Mouse (Mus musculus): ENCODE measurements around the gene Rnf166.

DNA sequence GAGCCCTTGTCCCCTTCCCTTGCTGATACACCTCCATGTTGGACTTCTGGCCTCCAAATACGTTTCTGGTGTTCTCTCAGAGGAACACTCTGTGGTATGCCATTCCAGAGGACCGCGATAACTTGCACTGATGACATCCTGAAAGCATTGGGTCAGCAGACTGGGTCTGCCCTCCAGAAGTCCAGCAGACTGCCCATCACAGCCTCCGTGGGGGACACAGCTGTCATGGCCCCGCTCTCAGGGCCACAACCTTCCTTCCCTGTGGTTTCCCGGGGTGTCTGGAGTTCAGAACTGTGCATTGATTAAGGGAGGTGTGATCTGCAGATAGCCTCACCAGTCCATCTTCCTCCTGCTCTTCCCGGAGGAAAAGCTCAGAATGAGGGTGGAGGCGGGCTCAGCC, 13.4 kb downstream of the Rnf166 start:
- no peak for TF ChIP-seq CTCF (IDR thresholded peaks at IDR 0.05; ENCODE audit: low read depth, low read length)
- TF ChIP-seq POLR2A (IDR thresholded peaks at IDR 0.05; ENCODE audit: insufficient read depth, low read length) = no peak
